Mouse (Mus musculus): Measurements from ENCODE around the gene Jag2.

The Jag2 gene

GRCm38 (mm10) chr12:112898351-112898750 lies 31.2 kb downstream of the Jag2 start:
- DNase-seq = no peak

- peak; percentile 60 to 83 for DNase-seq
These were observed 31.9 kb downstream of the Jag2 start for GRCm38 (mm10) chr12:112897522-112898212.

GRCm38 (mm10) chr12:112894969-112895368 lies 34.6 kb downstream of the Jag2 start:
- peak; percentile 57 to 64 for DNase-seq

GRCm38 (mm10) chr12:112894303-112894884 lies 35.2 kb downstream of the Jag2 start:
- DNase-seq = no peak

GRCm38 (mm10) chr12:112885465-112885864 lies 44.1 kb downstream of the Jag2 start:
- no peak for DNase-seq

GRCm38 (mm10) chr12:112881301-112881815 lies 48.2 kb downstream of the Jag2 start:
- peak in 1 of 2 experiments; percentile 19 for DNase-seq

- DNase-seq = peak in 1 of 2 experiments; percentile 20
These were observed 48.9 kb downstream of the Jag2 start for GRCm38 (mm10) chr12:112880661-112881060.

GRCm38 (mm10) chr12:112879731-112880130 lies 49.8 kb downstream of the Jag2 start:
- peak in 1 of 2 experiments; percentile 25 for DNase-seq

GRCm38 (mm10) chr12:112877607-112878020 lies 52.0 kb downstream of the Jag2 start:
- peak; percentile 64 to 78 for DNase-seq

- DNase-seq = no peak
These were observed 52.5 kb downstream of the Jag2 start for GRCm38 (mm10) chr12:112877073-112877576.

- peak; percentile 84 to 91 for DNase-seq
These were observed 53.1 kb downstream of the Jag2 start for GRCm38 (mm10) chr12:112876332-112877072.

GRCm38 (mm10) chr12:112875225-112876013 lies 54.2 kb downstream of the Jag2 start:
- DNase-seq = peak; percentile 91 to 93

GRCm38 (mm10) chr12:112874199-112874598 lies 55.4 kb downstream of the Jag2 start:
- peak in 1 of 2 experiments; percentile 24 for DNase-seq

- DNase-seq = peak; percentile 79 to 84
These were observed 56.0 kb downstream of the Jag2 start for GRCm38 (mm10) chr12:112873452-112874190.

GRCm38 (mm10) chr12:112872991-112873390 lies 56.6 kb downstream of the Jag2 start:
- DNase-seq = peak in 1 of 2 experiments; percentile 23

- no peak for DNase-seq
These were observed 58.3 kb downstream of the Jag2 start for GRCm38 (mm10) chr12:112871272-112871671.

- DNase-seq = peak; percentile 49 to 53
These were observed 58.8 kb downstream of the Jag2 start for GRCm38 (mm10) chr12:112870775-112871174.

GRCm38 (mm10) chr12:112869783-112870204 lies 59.8 kb downstream of the Jag2 start:
- no peak for DNase-seq

- DNase-seq = peak in 1 of 2 experiments; percentile 22
These were observed 61.1 kb downstream of the Jag2 start, which contains the start of gene Gpr132 for GRCm38 (mm10) chr12:112868178-112869087. Gpr132 (minus strand) TSS chr12:112868228.

- peak in 1 of 2 experiments; percentile 24 for DNase-seq
These were observed 62.4 kb downstream of the Jag2 start for GRCm38 (mm10) chr12:112867106-112867674.

Data from lung, postnatal 4 days (tissue).